Mouse (Mus musculus) lung, postnatal 14 days (tissue): ENCODE results near the gene Deaf1.

Source experiments
- DNase-seq: peaks from one replicate; pipeline ENCODE4 v3.0.0; 2021

The Deaf1 gene

DNA sequence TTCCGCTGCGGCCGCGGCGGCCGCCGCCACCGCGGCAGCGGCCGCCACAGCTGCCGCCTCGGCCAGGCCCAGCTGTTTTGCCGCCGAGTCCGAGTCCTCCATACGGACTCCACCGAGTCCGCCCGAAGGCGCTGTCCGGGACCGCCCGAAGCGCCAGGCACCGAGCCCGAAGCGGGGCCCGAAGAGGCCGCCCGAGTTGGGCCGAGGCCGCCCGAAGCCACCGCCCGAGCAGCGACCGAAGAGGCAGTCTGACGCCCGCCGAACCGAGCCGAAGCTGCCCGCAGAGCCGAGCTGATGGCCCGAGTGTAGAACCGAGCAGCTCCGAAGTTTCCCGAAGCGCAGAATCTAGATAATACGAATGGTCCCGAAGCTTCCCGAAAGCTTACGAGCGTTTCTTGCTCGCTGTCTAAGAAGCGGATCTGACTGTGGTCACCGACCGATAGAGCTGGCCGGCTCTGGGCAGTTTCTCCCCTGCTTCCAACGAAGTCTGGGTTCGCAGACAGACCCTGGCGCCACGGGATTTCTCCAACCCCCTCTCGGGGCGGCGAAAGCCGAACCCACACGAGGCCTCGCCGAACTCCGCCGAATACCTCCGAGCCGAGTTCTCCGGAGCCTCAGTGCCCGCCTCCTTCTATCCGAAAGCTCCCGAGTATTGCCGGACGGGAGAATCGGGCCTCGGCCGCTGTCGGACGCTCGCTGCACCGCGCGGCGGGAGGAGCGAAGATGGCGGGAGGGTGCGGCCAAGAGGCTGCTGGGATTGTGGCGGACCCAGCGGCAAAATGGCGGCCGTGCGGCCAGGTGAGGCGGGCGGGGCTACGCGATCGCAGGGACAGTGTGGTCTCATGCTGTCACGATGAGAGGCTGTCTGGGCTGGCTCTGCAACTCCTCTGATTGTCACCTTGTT is at the start of gene Deaf1, which contains the start of gene Tmem80:
Gene Deaf1 (minus strand): TSS at position 222 of the 904 bp plus-strand sequence.
Gene Tmem80 (plus strand): TSS at position 271 of the 904 bp plus-strand sequence.
- DNase-seq, result peak; percentile 100

DNA sequence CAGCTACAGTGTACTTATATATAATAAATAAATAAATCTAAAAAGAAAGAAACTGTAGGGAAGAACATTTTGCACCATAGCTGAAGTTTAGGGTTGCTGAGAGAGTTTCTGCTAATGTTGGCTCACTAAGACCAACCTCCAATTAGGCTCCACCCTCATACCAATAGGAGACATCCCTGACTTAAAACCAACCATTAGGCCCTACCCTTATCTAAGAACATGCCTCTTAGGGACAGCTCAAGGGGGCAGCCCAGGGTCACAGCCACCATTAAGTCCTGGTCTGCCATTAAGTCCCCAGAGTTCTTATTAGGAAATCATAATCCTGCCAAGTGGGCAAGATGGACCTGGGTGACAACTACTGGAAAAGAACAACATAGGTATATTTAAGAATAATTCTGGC is 46.9 kb upstream of the Deaf1 start:
- no peak for DNase-seq

DNA sequence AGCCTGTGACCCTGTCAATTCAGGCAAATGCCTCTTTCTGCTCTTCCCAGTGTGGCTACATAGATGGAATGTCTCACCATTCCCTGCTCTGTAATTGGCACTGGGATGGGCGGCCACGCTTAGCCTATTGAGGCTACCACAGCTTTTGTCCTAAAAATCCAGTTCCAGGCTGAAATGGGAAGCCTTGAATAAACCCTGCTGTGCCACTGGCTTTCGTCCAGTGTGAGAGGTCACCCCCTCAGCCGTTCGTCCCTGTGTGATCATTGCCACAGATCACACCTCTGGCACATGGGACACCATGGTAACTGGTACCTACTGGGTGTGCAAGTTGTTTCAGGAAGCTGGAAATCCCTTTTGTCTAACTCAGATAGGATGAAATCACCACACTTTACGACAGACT is 46.1 kb upstream of the Deaf1 start:
- no peak for DNase-seq

GRCm38 (mm10) chr7:141371942-141372595 is 44.6 kb upstream of the Deaf1 start:
- no peak for DNase-seq

DNA sequence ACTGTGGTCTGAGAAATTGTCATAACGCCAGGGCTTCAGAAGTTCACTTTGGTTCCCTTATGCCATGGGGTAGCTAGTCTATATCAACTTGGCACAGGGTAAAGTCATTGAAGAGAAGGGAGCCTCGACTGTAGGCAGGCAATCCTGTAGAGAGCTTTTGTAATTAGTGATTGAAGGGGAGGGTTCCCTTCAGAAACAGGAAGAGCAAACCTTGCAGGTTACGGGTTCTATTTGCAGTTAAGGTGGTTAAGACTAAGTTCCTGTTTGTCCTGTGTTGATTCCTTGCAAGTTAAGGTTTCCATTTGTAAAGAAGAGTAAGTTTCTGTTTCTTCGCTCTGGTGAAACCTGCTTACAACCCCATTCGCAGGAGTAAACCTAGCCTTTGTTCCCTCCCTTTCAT is 42.4 kb upstream of the Deaf1 start:
- DNase-seq, result no peak

DNA sequence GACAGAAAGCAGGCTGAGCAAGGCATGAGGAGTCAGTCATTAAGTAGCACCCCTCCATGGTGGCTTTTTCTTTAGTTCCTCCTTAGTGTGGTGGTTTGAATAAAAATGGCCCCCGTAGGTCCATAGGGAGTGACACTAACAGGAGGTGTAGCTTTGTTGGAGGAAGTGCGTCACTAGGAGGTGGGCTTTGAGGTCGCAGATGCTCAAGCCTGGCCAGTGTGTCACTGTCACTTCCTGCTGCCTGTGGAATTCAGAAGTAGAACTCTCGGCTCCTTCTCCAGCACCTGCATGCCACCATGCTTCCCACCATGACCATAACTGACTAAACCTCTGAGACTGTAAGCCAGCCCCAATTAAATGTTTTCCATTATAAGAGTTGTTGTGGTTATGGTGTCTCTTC is 39.9 kb upstream of the Deaf1 start:
- no peak for DNase-seq

DNA sequence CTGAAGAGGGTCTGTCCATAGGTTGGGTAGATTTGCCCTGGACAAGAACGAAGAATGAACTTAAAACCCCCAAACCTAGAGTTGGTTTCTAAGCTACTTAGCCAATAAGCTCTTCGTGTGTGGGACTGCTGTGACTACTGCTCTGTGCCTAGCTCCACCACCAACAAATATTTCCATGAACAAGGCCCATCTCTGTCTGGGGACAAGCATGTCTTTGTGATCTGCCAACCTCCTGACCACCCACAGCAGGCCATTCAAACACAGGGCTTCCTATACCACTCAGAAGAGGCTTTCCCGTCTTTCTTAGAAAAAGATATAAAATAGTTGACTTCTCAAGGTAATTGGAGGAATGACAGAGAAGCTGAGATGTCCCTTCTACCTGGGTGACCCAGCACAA is 37.6 kb upstream of the Deaf1 start:
- DNase-seq, result no peak

- DNase-seq, result no peak
Measured at GRCm38 (mm10) chr7:141364349-141365048, 37.0 kb upstream of the Deaf1 start.

DNA sequence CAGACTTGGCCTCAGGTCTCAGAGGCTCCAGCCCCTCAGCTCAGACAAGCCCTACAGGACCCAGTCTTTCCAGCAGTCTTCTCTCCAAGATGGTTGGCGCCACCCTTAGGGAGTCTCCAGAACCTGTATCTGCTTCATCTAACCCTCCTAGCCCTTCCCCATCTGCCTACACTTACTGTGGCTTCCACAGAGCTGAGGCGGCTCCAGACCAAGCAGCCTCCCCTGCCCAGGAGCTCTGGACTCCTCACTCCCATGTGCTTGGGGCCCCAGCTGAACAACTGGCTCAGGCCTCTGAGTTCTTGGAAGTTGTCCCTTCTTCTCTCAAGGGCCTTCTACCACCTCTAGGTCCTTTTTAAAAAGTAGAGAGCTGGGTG is 36.2 kb upstream of the Deaf1 start:
- no peak for DNase-seq

DNA sequence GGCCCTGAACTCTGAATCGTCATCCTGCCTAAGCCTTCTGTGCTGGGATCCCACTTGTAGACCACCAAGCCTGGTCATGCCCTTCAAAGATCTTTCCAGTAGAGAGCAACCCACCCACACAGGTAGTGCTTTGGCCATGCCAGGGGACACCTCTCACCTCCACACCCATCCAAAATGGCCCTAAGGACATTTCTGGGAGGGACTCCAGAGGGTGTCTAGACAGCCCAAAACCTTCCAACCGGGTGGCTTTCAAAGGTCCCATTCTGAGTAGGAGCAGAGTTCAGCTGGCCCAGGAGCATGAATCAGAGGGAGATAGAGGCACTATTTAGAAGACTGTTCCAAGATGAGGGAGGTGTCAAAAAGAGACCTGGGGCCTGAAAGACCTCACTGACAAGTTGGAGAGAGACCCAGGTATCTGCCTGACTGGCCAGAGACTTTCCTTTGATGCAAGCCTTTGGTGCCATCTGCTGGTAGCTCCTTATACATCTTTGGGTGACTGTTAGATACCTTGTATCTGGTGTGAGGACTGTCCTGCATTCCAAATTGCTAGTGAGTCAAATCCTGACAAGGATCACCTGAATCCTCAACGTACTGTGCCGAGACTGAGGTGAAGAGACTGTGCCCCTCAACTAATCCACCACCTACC is 35.7 kb upstream of the Deaf1 start:
- peak; percentile 83 for DNase-seq

- DNase-seq, result peak; percentile 56
Measured at GRCm38 (mm10) chr7:141361510-141361909, 34.0 kb upstream of the Deaf1 start.

GRCm38 (mm10) chr7:141356971-141357370 is 29.5 kb upstream of the Deaf1 start:
- no peak for DNase-seq

GRCm38 (mm10) chr7:141355626-141356326 is 28.3 kb upstream of the Deaf1 start:
- no peak for DNase-seq

DNA sequence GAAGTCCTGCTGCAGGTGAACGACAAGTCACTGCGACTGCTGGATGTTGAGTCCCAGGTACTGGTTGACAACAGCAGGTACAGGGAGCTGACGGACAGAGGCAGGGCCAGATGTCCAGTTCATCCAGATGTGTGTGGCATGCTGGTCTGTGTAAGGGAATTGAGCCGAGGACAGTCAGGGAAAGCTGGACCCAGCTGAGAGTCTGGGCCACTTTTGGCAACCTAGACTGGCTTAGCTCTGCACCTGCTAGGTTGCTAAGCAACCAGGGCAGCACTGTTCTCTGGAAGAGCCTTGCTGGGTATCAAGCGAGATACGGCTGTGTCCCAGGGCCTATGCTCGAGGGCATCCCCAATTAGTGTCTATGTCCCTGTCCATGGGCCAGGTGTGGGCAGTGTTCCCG is 27.6 kb upstream of the Deaf1 start:
- no peak for DNase-seq

DNA sequence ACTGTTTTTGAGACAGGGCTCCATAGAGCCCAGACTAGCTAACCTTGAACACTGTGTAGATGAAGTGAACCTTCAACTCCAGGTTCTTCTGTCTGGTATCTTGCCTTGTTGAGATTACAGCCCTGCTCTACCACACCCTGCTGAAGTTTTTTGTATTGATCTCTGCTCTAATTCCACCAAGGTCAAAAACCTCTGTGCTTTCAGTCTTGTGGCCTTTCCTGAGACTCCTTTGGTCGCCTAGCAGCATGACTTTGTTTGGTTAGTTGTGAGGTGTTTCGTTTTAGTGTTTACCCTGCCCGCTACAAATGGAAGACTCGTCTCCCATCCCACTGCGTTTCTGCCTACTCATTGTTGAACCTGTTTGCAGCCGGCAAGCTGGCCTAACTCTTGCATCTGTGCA is 23.6 kb upstream of the Deaf1 start:
- no peak for DNase-seq

- DNase-seq, result no peak
Measured at GRCm38 (mm10) chr7:141344787-141345186, 17.3 kb upstream of the Deaf1 start.

DNA sequence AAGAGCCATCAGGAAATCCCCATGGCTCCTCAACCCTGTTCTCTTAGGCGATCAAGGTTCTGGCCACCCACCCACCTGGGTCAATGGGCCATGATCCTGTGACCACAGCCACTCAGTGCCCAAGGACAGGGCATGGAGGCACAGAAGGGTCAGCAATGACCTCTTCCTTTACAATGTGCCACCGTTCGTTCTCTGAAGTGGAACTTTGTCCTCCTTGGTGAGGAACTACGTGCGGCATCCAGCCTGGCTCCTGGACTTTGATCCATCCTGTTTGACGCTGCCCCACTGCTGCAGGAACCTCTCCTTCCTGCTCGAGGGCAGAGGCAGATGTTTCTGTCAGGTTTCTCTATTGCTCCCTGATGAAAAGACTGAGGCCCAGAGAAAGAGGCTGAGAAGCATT is 16.2 kb upstream of the Deaf1 start:
- no peak for DNase-seq

- no peak for DNase-seq
Measured at GRCm38 (mm10) chr7:141343230-141343629, 15.7 kb upstream of the Deaf1 start.

GRCm38 (mm10) chr7:141341689-141342226 is 14.3 kb upstream of the Deaf1 start:
- DNase-seq, result no peak

DNA sequence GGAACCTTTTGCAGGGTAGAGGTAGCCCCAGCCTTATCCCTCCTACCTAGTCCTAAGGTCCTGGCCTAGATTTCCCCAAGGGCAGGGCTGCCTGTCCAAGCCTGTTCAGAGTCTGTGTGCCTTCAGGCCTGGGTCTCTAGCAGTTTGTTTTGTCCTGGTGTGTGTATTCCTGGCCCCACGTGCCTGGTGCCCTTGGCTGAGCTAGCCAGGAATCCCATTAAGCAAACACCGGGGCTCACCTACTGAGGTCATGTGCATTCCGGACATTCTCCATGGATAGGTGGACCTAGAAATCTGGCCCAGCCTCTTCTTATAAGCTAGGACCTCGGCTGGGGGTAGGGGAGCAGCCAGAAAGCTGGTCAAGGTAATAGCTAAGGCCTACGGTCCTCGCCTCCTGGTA is 13.0 kb upstream of the Deaf1 start:
- peak; percentile 53 for DNase-seq

DNA sequence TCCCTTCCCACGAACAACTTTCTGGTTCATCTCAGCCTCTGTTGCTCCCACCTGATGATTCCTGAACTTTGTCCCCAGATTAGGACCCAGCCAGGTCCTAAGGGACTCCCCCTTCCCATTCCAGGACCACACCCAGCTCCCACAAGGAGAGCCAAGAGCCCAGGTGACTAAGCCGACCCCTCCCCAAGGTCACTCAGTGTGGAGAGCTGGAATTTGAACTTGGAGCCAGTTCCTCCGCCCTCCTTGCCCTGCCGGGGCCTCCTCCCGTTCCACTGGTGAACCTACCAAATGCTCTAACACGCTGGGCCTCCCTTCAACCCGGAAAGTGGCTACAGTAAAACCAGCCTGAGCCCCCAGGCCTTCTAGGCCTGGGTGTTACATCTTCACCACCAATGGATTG is 12.5 kb upstream of the Deaf1 start:
- no peak for DNase-seq

DNA sequence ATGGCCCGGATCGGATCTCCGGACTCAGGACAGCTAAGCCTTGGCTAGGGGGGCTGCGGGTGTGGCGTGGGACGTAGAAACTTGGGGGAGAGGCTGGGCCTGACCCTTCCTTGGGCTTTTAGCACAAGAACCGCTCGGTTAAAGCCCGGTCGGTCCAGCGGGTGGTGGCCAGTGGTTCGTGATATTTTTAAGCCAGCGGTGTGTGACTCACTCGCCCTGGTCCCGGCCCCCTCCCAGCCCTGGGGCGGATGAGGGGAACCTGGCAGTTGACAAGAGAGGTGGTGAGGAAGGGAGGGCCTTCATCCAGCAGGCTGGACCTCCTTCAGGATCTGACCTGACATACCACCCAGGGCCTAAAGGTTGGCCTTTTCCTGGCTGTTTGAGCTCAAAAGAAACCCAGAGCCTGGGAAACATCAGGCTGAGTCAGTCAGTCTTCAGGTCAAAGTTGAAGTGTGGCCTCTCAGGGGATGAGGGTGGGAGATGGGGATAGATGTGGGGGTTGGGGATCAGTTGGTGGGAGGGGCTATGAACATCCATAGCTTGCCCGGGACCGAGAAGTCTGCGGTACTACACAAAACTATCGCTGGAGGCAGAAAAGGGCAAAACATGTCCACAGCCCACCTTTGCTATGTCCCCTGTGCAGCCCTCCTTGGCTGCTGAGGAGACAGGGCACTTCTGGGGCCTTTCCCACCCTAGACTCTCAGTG is 11.9 kb upstream of the Deaf1 start:
- DNase-seq, result no peak
